Mouse (Mus musculus): ENCODE data around the gene Glyat. TPM values are rescaled to one million over a fixed set of nuclear protein-coding genes. Genes with fewer than 3 reads are reported as not detected.

Glyat gene
- 1,308 TPM for polyA plus RNA-seq (2014; fragmentation: Illumina TruSeq; extraction: RNeasy Lipid Tissue Mini Kit (QIAGEN cat#74804); ENCODE audit: low read depth, low replicate concordance)

DNA sequence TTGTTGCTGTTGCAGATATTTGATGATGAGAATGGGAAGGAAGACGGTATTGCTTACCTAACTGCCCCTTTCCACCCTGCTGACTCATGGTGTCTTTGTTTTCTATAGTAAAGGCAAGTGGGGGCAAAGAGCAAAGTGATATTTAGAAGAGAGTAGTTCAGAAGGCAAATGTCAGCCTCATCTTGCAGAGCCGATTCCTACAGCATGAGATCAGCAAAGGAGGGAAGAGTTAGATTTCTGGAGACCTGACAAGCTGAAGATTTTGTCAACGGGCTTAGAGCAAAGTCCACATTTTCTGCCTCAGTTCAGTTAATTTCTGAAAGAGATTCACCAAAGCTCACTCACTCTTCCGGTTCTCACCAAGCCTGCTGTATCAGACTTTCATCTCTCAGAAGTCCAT, at the start of gene Glyat:
TSS of gene Glyat (plus strand) at position 133 of the 400 bp plus-strand sequence.

DNA sequence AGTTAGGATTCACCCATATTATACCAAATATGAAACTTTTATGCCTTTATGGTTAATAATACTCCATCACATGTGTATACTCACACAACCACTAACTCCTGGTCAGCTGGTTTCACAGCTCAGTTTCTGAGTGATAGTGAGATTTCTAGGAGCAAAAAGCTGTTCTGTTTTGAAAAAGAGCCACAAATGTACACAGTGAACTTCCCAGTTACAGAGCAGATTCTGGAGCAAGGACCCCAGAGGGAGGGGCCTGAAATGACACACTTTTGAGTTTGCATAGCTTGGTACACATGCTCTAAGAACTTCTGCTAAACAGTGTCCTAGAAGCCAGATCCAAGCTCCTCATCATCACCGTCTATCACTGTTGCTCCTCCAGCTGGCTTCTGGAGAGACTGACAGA, 33.4 kb upstream of the Glyat start, which contains the start of gene Gm4952:
TSS of gene Gm4952 (plus strand) at position 301 of the 400 bp plus-strand sequence.

DNA sequence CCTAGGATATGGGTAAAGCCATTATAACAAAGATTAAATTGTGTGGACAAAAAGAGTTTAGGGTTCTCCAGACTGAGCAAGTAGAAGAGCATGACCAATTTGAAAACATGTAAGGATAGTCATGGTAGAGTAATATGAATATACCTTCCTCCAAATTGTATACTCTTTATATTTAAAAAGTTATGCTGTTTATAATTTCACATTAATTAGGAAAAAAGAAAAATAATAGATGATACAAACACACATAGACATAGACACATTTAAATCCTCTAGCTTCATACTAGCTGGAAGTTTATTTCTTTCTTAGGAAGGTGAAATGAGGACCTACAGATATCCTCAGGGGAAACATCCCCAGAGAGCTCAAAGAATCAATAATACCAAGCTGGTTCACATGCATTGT, 37.0 kb downstream of the Glyat start, which contains the start of gene Olfr1442:
TSS of gene Olfr1442 (plus strand) at position 301 of the 400 bp plus-strand sequence.

DNA sequence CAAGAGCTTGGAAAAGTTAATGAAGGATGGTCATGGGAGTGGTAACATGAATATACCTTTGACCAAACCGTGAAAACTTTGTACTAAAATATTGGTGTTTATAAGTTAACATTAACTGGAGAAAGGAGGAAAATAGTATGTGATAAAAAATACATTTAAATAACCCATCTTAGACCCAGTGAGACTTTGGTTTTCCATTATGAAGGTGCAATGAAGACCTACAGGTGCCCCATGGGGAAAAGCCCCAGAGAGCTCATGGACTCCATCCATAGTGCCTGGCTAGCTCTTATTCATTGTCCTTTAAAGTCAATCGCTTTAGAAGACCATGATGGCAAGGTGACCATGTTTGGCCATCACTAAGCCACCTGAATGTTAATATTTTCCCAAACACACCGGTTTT, 44.7 kb downstream of the Glyat start, which contains the start of gene Olfr1443:
TSS of gene Olfr1443 (plus strand) at position 301 of the 400 bp plus-strand sequence.

DNA sequence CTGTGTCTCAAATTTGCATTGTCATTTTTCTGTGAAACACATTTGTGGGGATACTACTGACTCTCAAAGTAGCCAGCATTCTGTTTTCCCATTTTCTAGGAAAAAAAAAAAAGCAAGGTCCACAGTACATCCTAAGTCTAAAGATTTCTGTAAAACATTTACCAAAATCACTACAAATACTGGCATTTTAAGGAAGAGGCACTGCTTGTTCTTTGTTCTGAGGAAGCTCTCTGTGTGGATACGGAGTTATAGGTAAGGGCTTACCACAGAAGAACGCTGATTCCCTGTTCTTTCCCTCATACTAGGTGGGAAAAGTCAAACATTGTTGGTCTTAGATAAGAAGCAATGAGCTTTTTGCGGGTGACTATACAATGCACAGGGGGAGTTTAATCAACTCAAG, 62.5 kb downstream of the Glyat start, which contains the start of gene Keg1:
TSS of gene Keg1 (plus strand) at position 197 of the 400 bp plus-strand sequence.

Other genes starting within 250 kb of the Glyat start
- not detected for gene Olfr1440, start 246.0 kb upstream of the Glyat start, polyA plus RNA-seq (2014; fragmentation: Illumina TruSeq; extraction: RNeasy Lipid Tissue Mini Kit (QIAGEN cat#74804); ENCODE audit: low read depth, low replicate concordance)
- gene Olfr1441, start 215.9 kb upstream of the Glyat start, polyA plus RNA-seq (2014; fragmentation: Illumina TruSeq; extraction: RNeasy Lipid Tissue Mini Kit (QIAGEN cat#74804); ENCODE audit: low read depth, low replicate concordance) = not detected
- not detected for gene Pfpl, start 205.4 kb upstream of the Glyat start, polyA plus RNA-seq (2014; fragmentation: Illumina TruSeq; extraction: RNeasy Lipid Tissue Mini Kit (QIAGEN cat#74804); ENCODE audit: low read depth, low replicate concordance)
- gene Mpeg1, start 172.5 kb upstream of the Glyat start, polyA plus RNA-seq (2014; fragmentation: Illumina TruSeq; extraction: RNeasy Lipid Tissue Mini Kit (QIAGEN cat#74804); ENCODE audit: low read depth, low replicate concordance) = 37.5 TPM
- gene Dtx4, start 131.9 kb upstream of the Glyat start, polyA plus RNA-seq (2014; fragmentation: Illumina TruSeq; extraction: RNeasy Lipid Tissue Mini Kit (QIAGEN cat#74804); ENCODE audit: low read depth, low replicate concordance) = 8.9 TPM
- 5.5 TPM for gene Fam111a, start 87.6 kb upstream of the Glyat start, polyA plus RNA-seq (2014; fragmentation: Illumina TruSeq; extraction: RNeasy Lipid Tissue Mini Kit (QIAGEN cat#74804); ENCODE audit: low read depth, low replicate concordance)
- gene Gm4952, start 33.3 kb upstream of the Glyat start, polyA plus RNA-seq (2014; fragmentation: Illumina TruSeq; extraction: RNeasy Lipid Tissue Mini Kit (QIAGEN cat#74804); ENCODE audit: low read depth, low replicate concordance) = 491 TPM
- 0.53 TPM for gene Olfr1442, start 37.1 kb downstream of the Glyat start, polyA plus RNA-seq (2014; fragmentation: Illumina TruSeq; extraction: RNeasy Lipid Tissue Mini Kit (QIAGEN cat#74804); ENCODE audit: low read depth, low replicate concordance)
- not detected for gene Olfr1443, start 44.8 kb downstream of the Glyat start, polyA plus RNA-seq (2014; fragmentation: Illumina TruSeq; extraction: RNeasy Lipid Tissue Mini Kit (QIAGEN cat#74804); ENCODE audit: low read depth, low replicate concordance)
- gene Keg1, start 62.5 kb downstream of the Glyat start, polyA plus RNA-seq (2014; fragmentation: Illumina TruSeq; extraction: RNeasy Lipid Tissue Mini Kit (QIAGEN cat#74804); ENCODE audit: low read depth, low replicate concordance) = 240 TPM
- 1.2 TPM for gene Cntf, start 132.3 kb downstream of the Glyat start, polyA plus RNA-seq (2014; fragmentation: Illumina TruSeq; extraction: RNeasy Lipid Tissue Mini Kit (QIAGEN cat#74804); ENCODE audit: low read depth, low replicate concordance)
- 88.8 TPM for gene Zfp91, start 162.8 kb downstream of the Glyat start, polyA plus RNA-seq (2014; fragmentation: Illumina TruSeq; extraction: RNeasy Lipid Tissue Mini Kit (QIAGEN cat#74804); ENCODE audit: low read depth, low replicate concordance)
- gene Lpxn, start 162.9 kb downstream of the Glyat start, polyA plus RNA-seq (2014; fragmentation: Illumina TruSeq; extraction: RNeasy Lipid Tissue Mini Kit (QIAGEN cat#74804); ENCODE audit: low read depth, low replicate concordance) = 1.9 TPM
- not detected for gene Gm5244, start 213.4 kb downstream of the Glyat start, polyA plus RNA-seq (2014; fragmentation: Illumina TruSeq; extraction: RNeasy Lipid Tissue Mini Kit (QIAGEN cat#74804); ENCODE audit: low read depth, low replicate concordance)
- gene Olfr1444, start 224.0 kb downstream of the Glyat start, polyA plus RNA-seq (2014; fragmentation: Illumina TruSeq; extraction: RNeasy Lipid Tissue Mini Kit (QIAGEN cat#74804); ENCODE audit: low read depth, low replicate concordance) = not detected